Comparison of ENCODE assay signal across 8 mouse cellular contexts in genomic region chr16:23102340-23103037, GRCm38 (mm10). TPM values are rescaled to one million over a fixed set of nuclear protein-coding genes. Genes with fewer than 3 reads are reported as not detected.
A peak's percentile ranks its signal among the peaks of the same experiment; 100 is the strongest.
DNase-seq lines count a peak whose midpoint lies in the region; ATAC-seq and TF ChIP-seq lines count a peak whose summit lies in the region.

No protein-coding gene starts in this region.

- H3K4me1 ChIP-seq in lung, adult 2 months (ENCODE audit: control insufficient read depth, insufficient read depth, low read length), result peaks cover 8% of the 10 kb centered on the region
- H3K4me1 ChIP-seq in forebrain, embryonic 12.5 days, result peaks cover 21% of the 10 kb centered on the region
- H3K4me1 ChIP-seq in liver, adult 2 months (ENCODE audit: control insufficient read depth, insufficient read depth, low read length), result no peaks in the 10 kb centered on the region; the same call in 1 of the 2 replicates
- peaks cover 9% of the 10 kb centered on the region; the same call in 1 of the 2 replicates for H3K4me1 ChIP-seq in thymus, adult 2 months (replicated peaks; ENCODE audit: control insufficient read depth, insufficient read depth, low read length)

- no peaks in the 10 kb centered on the region for H3K36me3 ChIP-seq in forebrain, embryonic 12.5 days (replicated peaks)
- H3K36me3 ChIP-seq in liver, adult 2 months (ENCODE audit: control insufficient read depth, insufficient read depth, low read length), result no peaks in the 10 kb centered on the region
- H3K36me3 ChIP-seq in thymus, adult 2 months (ENCODE audit: control insufficient read depth, insufficient read depth, low read length), result no peaks in the 10 kb centered on the region

- H3K27me3 ChIP-seq in forebrain, embryonic 12.5 days, result peaks cover 17% of the 10 kb centered on the region
- H3K27me3 ChIP-seq in liver, adult 2 months (ENCODE audit: control insufficient read depth, insufficient read depth, low read length), result no peaks in the 10 kb centered on the region
- no peaks in the 10 kb centered on the region for H3K27me3 ChIP-seq in thymus, adult 2 months (ENCODE audit: control insufficient read depth, insufficient read depth, low read length)

- TF ChIP-seq CTCF in lung, adult 2 months (IDR thresholded peaks at IDR 0.05; ENCODE audit: insufficient read depth, low read length), result no peak
- no peak for TF ChIP-seq CTCF in liver, adult 2 months (IDR thresholded peaks at IDR 0.05; ENCODE audit: low read depth, low read length)
- TF ChIP-seq CTCF in thymus, adult 2 months (IDR thresholded peaks at IDR 0.05; ENCODE audit: borderline replicate concordance, control insufficient read depth, extremely low read depth, insufficient read depth, low read length, poor library complexity), result no peak

- no peak overlapping the region for H3K27ac ChIP-seq in forebrain, embryonic 12.5 days
- H3K27ac ChIP-seq in liver, adult 2 months (replicated peaks; ENCODE audit: insufficient read depth, low read depth, low read length), result no peak overlapping the region
- peak overlapping the region; percentile 33; the same call in 1 of the 2 replicates for H3K27ac ChIP-seq in thymus, adult 2 months (ENCODE audit: control insufficient read depth, insufficient read depth, low read length)

- peak overlapping the region; percentile 41 for H3K4me3 ChIP-seq in lung, adult 2 months (replicated peaks; ENCODE audit: extremely low read depth, low read depth, low read length)
- peak overlapping the region; percentile 30 for H3K4me3 ChIP-seq in forebrain, embryonic 12.5 days (replicated peaks)
- peak overlapping the region; percentile 67 for H3K4me3 ChIP-seq in liver, adult 2 months (ENCODE audit: insufficient read depth, low read depth, low read length)
- peak overlapping the region; percentile 46 for H3K4me3 ChIP-seq in thymus, adult 2 months (ENCODE audit: control insufficient read depth, insufficient read depth, low read length)

- no peaks in the 10 kb centered on the region for H3K79me2 ChIP-seq in liver, adult 2 months (ENCODE audit: control insufficient read depth, insufficient read depth, low read length)

- no peak for DNase-seq in lung, adult 2 months
- DNase-seq in lung, postnatal 4 days, result no peak
- peak; percentile 48 for DNase-seq in liver, adult 2 months (ENCODE audit: extremely low read depth, low read depth, low spot score)
- peak; percentile 62 for DNase-seq in thymus, adult 2 months
- DNase-seq in cerebellum, postnatal 4 days (ENCODE audit: low spot score in 2 of 2), result no peak
- no peak for DNase-seq in urinary bladder, adult 18-20 months (ENCODE audit: low spot score in 2 of 2)
- DNase-seq in urinary bladder, postnatal 25 days (ENCODE audit: low spot score), result no peak

- ATAC-seq in forebrain, embryonic 12.5 days (ENCODE audit: low FRiP score), result no peak

- peak overlapping the region; percentile 17; the same call in 1 of the 2 replicates for H3K9ac ChIP-seq in forebrain, embryonic 12.5 days
- peak overlapping the region; percentile 59 for H3K9ac ChIP-seq in liver, adult 2 months (ENCODE audit: low read depth, low read length)

- 14% methylated on average over 15 of the region's 15 CpGs for WGBS in lung, adult 2 months
- 14% methylated on average over 15 of the region's 15 CpGs for WGBS in forebrain, embryonic 12.5 days
- 12% methylated on average over 15 of the region's 15 CpGs for WGBS in liver, adult 2 months
- WGBS in thymus, adult 2 months, result 16% methylated on average over 15 of the region's 15 CpGs

- TF ChIP-seq POLR2A in lung, adult 2 months (IDR thresholded peaks at IDR 0.05; ENCODE audit: borderline replicate concordance, extremely low read depth, low read depth, low read length), result no peak
- no peak for TF ChIP-seq POLR2A in liver, adult 2 months (IDR thresholded peaks at IDR 0.05; ENCODE audit: extremely low read depth, insufficient read depth, low read length)
- no peak for TF ChIP-seq POLR2A in thymus, adult 2 months (IDR thresholded peaks at IDR 0.05; ENCODE audit: control insufficient read depth, extremely low read depth, insufficient read depth, low read length, poor library complexity)

- H3K9me3 ChIP-seq in forebrain, embryonic 12.5 days, result no peaks in the 10 kb centered on the region

- H3K4me2 ChIP-seq in forebrain, embryonic 12.5 days, result peak overlapping the region; percentile 50

RNA-seq across cellular contexts. Expression of gene Eif4a2, which starts 4.8 kb away (rescaled TPM):
- polyA plus RNA-seq in lung, adult 2 months (2012; rRNA removed), result 71.3 and 141 TPM in 2 replicates
- polyA plus RNA-seq in forebrain, embryonic 12.5 days (2016; fragmentation: Nextera tagmentation; extraction: Ambion mirVana), result 221 and 223 TPM in 2 replicates
- 325 and 412 TPM in 2 replicates for total RNA-seq in liver, adult 2 months (2014; rRNA removed)
- polyA plus RNA-seq in liver, adult 2 months (2012; rRNA removed), result 64.4 and 75.9 TPM in 2 replicates
- 109 and 137 TPM in 2 replicates for polyA plus RNA-seq in thymus, adult 2 months (2012; rRNA removed)

RNA-seq across cellular contexts. Expression of gene Rfc4, which starts 25.0 kb away (rescaled TPM):
- 0.15 and 0.57 TPM in 2 replicates for polyA plus RNA-seq in lung, adult 2 months (2012; rRNA removed)
- polyA plus RNA-seq in forebrain, embryonic 12.5 days (2016; fragmentation: Nextera tagmentation; extraction: Ambion mirVana), result 181 and 190 TPM in 2 replicates
- total RNA-seq in liver, adult 2 months (2014; rRNA removed), result 5.2 and 5.3 TPM in 2 replicates
- 0.32 TPM in 1 of 2 replicates, not detected in the other for polyA plus RNA-seq in liver, adult 2 months (2012; rRNA removed)
- 2.6 and 3.4 TPM in 2 replicates for polyA plus RNA-seq in thymus, adult 2 months (2012; rRNA removed)

RNA-seq across cellular contexts. Expression of gene Adipoq, which starts 43.8 kb away (rescaled TPM):
- 19.3 and 57.0 TPM in 2 replicates for polyA plus RNA-seq in lung, adult 2 months (2012; rRNA removed)
- not detected in 2 replicates for polyA plus RNA-seq in forebrain, embryonic 12.5 days (2016; fragmentation: Nextera tagmentation; extraction: Ambion mirVana)
- total RNA-seq in liver, adult 2 months (2014; rRNA removed), result 0.87 and 1.2 TPM in 2 replicates
- 0.09 TPM in 1 of 2 replicates, not detected in the other for polyA plus RNA-seq in liver, adult 2 months (2012; rRNA removed)
- polyA plus RNA-seq in thymus, adult 2 months (2012; rRNA removed), result 52.4 and 61.3 TPM in 2 replicates

RNA-seq across cellular contexts. Expression of gene Kng1, which starts 44.8 kb away (rescaled TPM):
- 0.12 and 0.14 TPM in 2 replicates for polyA plus RNA-seq in lung, adult 2 months (2012; rRNA removed)
- not detected in 2 replicates for polyA plus RNA-seq in forebrain, embryonic 12.5 days (2016; fragmentation: Nextera tagmentation; extraction: Ambion mirVana)
- total RNA-seq in liver, adult 2 months (2014; rRNA removed), result 1,906 and 2,075 TPM in 2 replicates
- 642 and 701 TPM in 2 replicates for polyA plus RNA-seq in liver, adult 2 months (2012; rRNA removed)
- polyA plus RNA-seq in thymus, adult 2 months (2012; rRNA removed), result 0.05 and 0.98 TPM in 2 replicates

Comparison
In these comparisons a context has a peak if more than half of its experiments do, and no peak if none do; other contexts are left out.
1. DNase-seq: peak in liver, adult 2 months (single experiment) and thymus, adult 2 months (single experiment); none in lung, adult 2 months (single experiment), lung, postnatal 4 days (0 of 2), cerebellum, postnatal 4 days (0 of 2), urinary bladder, adult 18-20 months (0 of 2) and urinary bladder, postnatal 25 days (single experiment).
2. RNA of gene Rfc4, which starts 25.0 kb away (polyA plus RNA-seq): 181 to 190 TPM in forebrain, embryonic 12.5 days; 2.6 to 3.4 TPM in thymus, adult 2 months, 0.15 to 0.57 TPM in lung, adult 2 months and 0.32 TPM in liver, adult 2 months; every median in the first group is over 10 times any median in the second.
3. RNA of gene Adipoq, which starts 43.8 kb away (polyA plus RNA-seq): 52.4 to 61.3 TPM in thymus, adult 2 months and 19.3 to 57.0 TPM in lung, adult 2 months; not detected in forebrain, embryonic 12.5 days and 0.09 TPM in liver, adult 2 months; every median in the first group is over 10 times any median in the second.
4. Peak in every context shown above with its lines, with median percentiles within 50 percentile points of each other: H3K4me3 ChIP-seq.